Mouse (Mus musculus) intestine, postnatal 0 days (tissue): ENCODE results near the gene Abhd12b. TPM values are rescaled to one million over a fixed set of nuclear protein-coding genes. Genes with fewer than 3 reads are reported as not detected.

ENCODE experiments used
- ATAC-seq: fragments of 200-750 bp; cut with Nextera tagmentation; 2 replicates; pipeline ENCODE4 v1.8.0; 2017; ENCODE audit warnings: mild to moderate bottlenecking, moderate TSS enrichment, moderate library complexity
- H3K27ac ChIP-seq: fragments of 300-500 bp; sonication (generic); 2 replicates; pipeline ENCODE4 v1.5.1; 2014; ENCODE audit warnings: mild to moderate bottlenecking, low read depth, low read length, moderate library complexity
- H3K27me3 ChIP-seq: fragments of 300-500 bp; sonication (generic); replicated peaks from 2 replicates; pipeline ENCODE4 v1.6.1; 2014; ENCODE audit warnings: low read length, mixed read lengths; ENCODE audit not compliant: control insufficient read depth, insufficient read depth
- H3K36me3 ChIP-seq: fragments of 300-500 bp; sonication (generic); 2 replicates; pipeline ENCODE4 v1.6.1; 2014; ENCODE audit warnings: mild to moderate bottlenecking, moderate library complexity; ENCODE audit not compliant: control insufficient read depth, insufficient read depth
- H3K4me1 ChIP-seq: fragments of 300-500 bp; sonication (generic); replicated peaks from 2 replicates; pipeline ENCODE4 v1.6.1; 2014; ENCODE audit warnings: antibody characterized with exemption, low read length, mixed read lengths; ENCODE audit not compliant: control insufficient read depth, insufficient read depth
- H3K4me2 ChIP-seq: fragments of 300-500 bp; sonication (generic); replicated peaks from 2 replicates; pipeline ENCODE4 v1.6.1; 2014; ENCODE audit warnings: low read depth, mild to moderate bottlenecking, moderate library complexity
- H3K4me3 ChIP-seq: fragments of 300-500 bp; sonication (generic); 2 replicates; pipeline ENCODE4 v1.5.1; 2014; ENCODE audit warnings: low read depth, low read length
- H3K9ac ChIP-seq: fragments of 300-500 bp; sonication (generic); 2 replicates; pipeline ENCODE4 v1.6.1; 2014; ENCODE audit warnings: mild to moderate bottlenecking, low read depth, low read length
- H3K9me3 ChIP-seq: fragments of 300-500 bp; sonication (generic); 2 replicates; pipeline ENCODE4 v1.6.1; 2016; ENCODE audit warnings: mixed run types; ENCODE audit not compliant: control insufficient read depth
- CTCF ChIP-seq: sonication (generic); IDR thresholded peaks from 2 replicates; pipeline ENCODE4 v1.5.1; 2016; ENCODE audit warnings: low read depth, mild to moderate bottlenecking, control low read depth, antibody characterized with exemption, moderate library complexity
- WGBS: fragments of 180-500 bp; shearing (Covaris S2); extraction: QIAGEN DNeasy Blood & Tissue Kit; methylation state at CpG from one replicate; pipeline ENCODE4 v1.1.7; 2014; 5-methylcytosine and 5-hydroxymethylcytosine counted together
- polyA plus RNA-seq: library from polyadenylated mRNA; unstranded; fragments of >200 nt; fragmentation: Nextera tagmentation; extraction: Ambion mirVana; gene quantifications from 2 replicates; pipeline ENCODE4 v1.2.1, GENCODE M21; 2015

Gene Abhd12b
- polyA plus RNA-seq, 1 experiment from 2014 or later, result not detected

DNA sequence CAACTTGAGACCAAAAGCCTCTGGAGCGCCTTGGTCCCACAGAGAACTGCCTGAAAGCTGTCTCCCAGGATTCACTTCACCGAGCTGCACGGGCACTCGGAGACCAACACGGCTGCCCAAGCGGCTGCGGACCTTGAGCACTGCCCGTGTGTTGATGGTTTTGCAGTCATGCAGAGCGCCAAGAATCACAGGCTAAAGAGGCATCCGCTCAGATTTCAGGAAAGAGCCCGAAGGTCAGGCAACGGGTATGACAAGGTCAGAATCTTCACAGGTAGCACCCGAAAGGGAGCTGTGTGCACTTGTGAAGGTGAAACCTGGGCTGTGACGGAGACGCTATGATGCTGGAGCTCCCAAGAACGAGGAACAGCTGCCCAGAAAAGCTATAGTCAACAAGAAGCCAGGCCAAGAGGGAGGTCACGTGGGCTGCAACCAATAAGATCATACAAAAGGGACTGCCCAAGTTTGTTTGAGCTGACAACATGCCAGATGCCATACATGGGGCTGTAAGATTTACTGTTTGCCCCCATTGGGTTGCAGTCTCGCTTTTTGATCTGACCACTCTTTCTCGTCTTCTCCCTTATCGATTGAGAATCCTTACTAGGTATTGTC, 19.2 kb upstream of the Abhd12b start:
- Histone ChIP-seq H3K36me3 (no peaks in the 10 kb centered on the region), H3K27ac (no peak overlapping the region), H3K9me3 (no peaks in the 10 kb centered on the region), H3K4me3 (no peak overlapping the region), H3K4me1 (no peaks in the 10 kb centered on the region), H3K9ac (no peak overlapping the region), H3K27me3 (no peaks in the 10 kb centered on the region), H3K4me2 (no peak overlapping the region)
- 93% methylated on average over 20 of the region's 20 CpGs for WGBS
- no peak for ATAC-seq
- TF ChIP-seq CTCF, result no peak

DNA sequence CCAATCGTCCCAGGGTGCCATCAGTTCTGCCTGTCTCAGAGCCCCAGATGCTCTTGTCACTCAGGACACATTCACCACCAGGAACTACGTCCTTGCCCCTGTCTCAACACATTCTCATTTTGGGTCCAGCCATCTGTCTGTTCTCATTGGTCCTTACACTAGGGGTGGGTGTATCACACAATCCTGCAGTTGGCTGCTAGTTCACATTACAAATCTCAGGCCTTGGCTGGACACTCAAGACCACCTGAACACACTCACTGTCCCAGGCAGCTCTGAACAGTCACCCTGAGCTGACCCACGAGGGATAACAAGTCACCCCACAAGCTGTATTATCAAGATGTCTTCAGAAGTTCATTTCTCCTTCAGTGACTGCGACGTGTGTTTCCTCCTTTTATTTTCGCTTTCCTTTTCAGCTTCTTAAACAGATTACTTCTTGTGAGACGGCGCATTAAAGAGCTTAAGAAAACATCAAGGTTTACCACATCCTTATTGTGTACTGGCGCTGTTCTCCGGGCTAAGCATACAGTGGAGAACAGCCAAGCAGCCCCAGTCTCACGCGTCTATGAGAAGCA, 17.7 kb upstream of the Abhd12b start:
- Histone ChIP-seq H3K4me2 (peak overlapping the region; percentile 40), H3K36me3 (no peaks in the 10 kb centered on the region), H3K27ac (no peak overlapping the region), H3K4me1 (no peaks in the 10 kb centered on the region), H3K9me3 (no peaks in the 10 kb centered on the region), H3K27me3 (no peaks in the 10 kb centered on the region), H3K9ac (no peak overlapping the region), H3K4me3 (no peak overlapping the region)
- peak; percentile 36; the same call in 1 of the 2 replicates for ATAC-seq
- no peak for TF ChIP-seq CTCF
- 21% methylated on average over 12 of the region's 12 CpGs for WGBS

GRCm38 (mm10) chr12:70137095-70137494, 16.8 kb upstream of the Abhd12b start:
- no peaks in the 10 kb centered on the region for H3K27me3 ChIP-seq
- no peak overlapping the region for H3K4me2 ChIP-seq
- no peak overlapping the region for H3K9ac ChIP-seq
- no peaks in the 10 kb centered on the region for H3K4me1 ChIP-seq
- H3K4me3 ChIP-seq, result no peak overlapping the region
- H3K9me3 ChIP-seq, result no peaks in the 10 kb centered on the region
- 75% methylated on average over 4 of the region's 4 CpGs for WGBS
- H3K27ac ChIP-seq, result no peak overlapping the region
- ATAC-seq, result no peak
- TF ChIP-seq CTCF, result no peak
- no peaks in the 10 kb centered on the region for H3K36me3 ChIP-seq

DNA sequence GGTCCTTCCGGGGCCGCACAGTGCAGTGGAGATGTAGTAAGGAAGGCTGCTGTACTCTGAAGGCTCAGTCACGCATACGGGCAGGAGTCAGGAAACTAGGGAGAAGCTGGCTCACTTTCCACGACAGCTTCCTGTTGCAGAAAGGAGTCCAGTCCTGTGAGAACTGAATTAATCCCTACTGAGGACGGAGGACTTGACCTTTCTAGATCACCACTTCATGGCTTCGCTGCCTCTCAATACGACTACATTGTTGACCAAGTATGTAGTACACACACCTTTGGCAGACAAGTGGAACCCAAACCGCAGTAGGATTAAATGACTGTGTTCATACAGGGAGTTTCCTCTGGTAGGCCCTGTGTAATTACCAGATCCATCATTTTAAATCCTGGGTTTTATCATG, 16.3 kb upstream of the Abhd12b start:
- no peak for TF ChIP-seq CTCF
- WGBS, result 72% methylated on average over 9 of the region's 9 CpGs

GRCm38 (mm10) chr12:70139871-70140270, 14.1 kb upstream of the Abhd12b start:
- 66% methylated on average over 4 of the region's 4 CpGs for WGBS
- H3K9me3 ChIP-seq, result no peaks in the 10 kb centered on the region
- ATAC-seq, result no peak
- H3K27me3 ChIP-seq, result no peaks in the 10 kb centered on the region
- H3K4me1 ChIP-seq, result no peaks in the 10 kb centered on the region
- H3K36me3 ChIP-seq, result no peaks in the 10 kb centered on the region
- H3K4me3 ChIP-seq, result no peak overlapping the region
- H3K9ac ChIP-seq, result no peak overlapping the region
- H3K4me2 ChIP-seq, result no peak overlapping the region
- no peak overlapping the region for H3K27ac ChIP-seq
- TF ChIP-seq CTCF, result no peak

More for the DNA sequence above, 16.3 kb upstream of the Abhd12b start:
- no peak overlapping the region for H3K4me3 ChIP-seq
- no peaks in the 10 kb centered on the region for H3K4me1 ChIP-seq
- no peak overlapping the region for H3K4me2 ChIP-seq
- H3K36me3 ChIP-seq, result no peaks in the 10 kb centered on the region
- H3K9me3 ChIP-seq, result no peaks in the 10 kb centered on the region
- no peak overlapping the region for H3K9ac ChIP-seq
- no peaks in the 10 kb centered on the region for H3K27me3 ChIP-seq
- H3K27ac ChIP-seq, result no peak overlapping the region
- no peak for ATAC-seq

DNA sequence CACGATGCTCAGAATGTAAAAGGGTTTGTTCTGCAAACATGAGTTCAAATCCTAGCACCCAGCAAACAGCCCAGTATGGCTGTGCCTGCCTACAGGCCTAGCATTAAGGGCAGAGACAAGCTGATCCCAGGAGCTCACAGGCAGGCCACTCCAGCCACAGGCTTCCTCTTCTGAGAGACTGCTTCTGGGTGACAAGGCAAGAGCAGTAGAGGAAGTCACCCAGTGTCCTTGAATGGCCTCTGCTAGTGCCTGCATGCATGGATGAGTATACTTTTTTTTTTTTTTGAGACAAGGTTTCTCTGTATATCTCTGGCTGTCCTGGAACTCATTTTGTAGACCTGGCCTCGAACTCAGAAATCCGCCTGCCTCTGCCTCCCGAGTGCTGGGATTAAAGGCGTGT, 13.4 kb upstream of the Abhd12b start:
- Histone ChIP-seq H3K27me3 (no peaks in the 10 kb centered on the region), H3K9ac (no peak overlapping the region), H3K4me3 (no peak overlapping the region), H3K4me1 (no peaks in the 10 kb centered on the region), H3K36me3 (no peaks in the 10 kb centered on the region), H3K27ac (no peak overlapping the region), H3K9me3 (no peaks in the 10 kb centered on the region), H3K4me2 (no peak overlapping the region)
- ATAC-seq, result no peak
- WGBS, result 93% methylated on average over 5 of the region's 5 CpGs
- no peak for TF ChIP-seq CTCF
